8 mouse cellular contexts compared by ENCODE assay signal in genomic region chr10:108161261-108162256, GRCm38 (mm10). TPM values are rescaled to one million over a fixed set of nuclear protein-coding genes. Genes with fewer than 3 reads are reported as not detected.
A peak's percentile ranks its signal among the peaks of the same experiment; 100 is the strongest.
DNase-seq lines count a peak whose midpoint lies in the region; ATAC-seq lines count a peak whose summit lies in the region.

Ppp1r12a (plus strand) TSS chr10:108162193.

- H3K36me3 ChIP-seq in embryonic facial prominence, embryonic 14.5 days (ENCODE audit: control insufficient read depth, insufficient read depth, low read length) = no peaks in the 10 kb centered on the region
- peaks cover 4% of the 10 kb centered on the region; the same call in 1 of the 2 replicates for H3K36me3 ChIP-seq in kidney, embryonic 14.5 days (ENCODE audit: control insufficient read depth, insufficient read depth, low read length)
- no peaks in the 10 kb centered on the region for H3K36me3 ChIP-seq in limb, embryonic 15.5 days

- H3K4me2 ChIP-seq in embryonic facial prominence, embryonic 14.5 days (ENCODE audit: low read depth, low read length) = peak within 1 kb of the TSS; percentile 74
- peak within 1 kb of the TSS; percentile 67 for H3K4me2 ChIP-seq in kidney, embryonic 14.5 days (replicated peaks; ENCODE audit: low read depth, low read length)
- peak within 1 kb of the TSS; percentile 65 for H3K4me2 ChIP-seq in limb, embryonic 15.5 days

- H3K27ac ChIP-seq in embryonic facial prominence, embryonic 14.5 days (replicated peaks; ENCODE audit: low read depth, low read length) = peak within 1 kb of the TSS; percentile 97
- peak within 1 kb of the TSS; percentile 98 for H3K27ac ChIP-seq in kidney, embryonic 14.5 days (ENCODE audit: low read depth, low read length)
- peak within 1 kb of the TSS; percentile 98 for H3K27ac ChIP-seq in limb, embryonic 15.5 days

- ATAC-seq in embryonic facial prominence, embryonic 14.5 days (ENCODE audit: low read depth) = peak; percentile 96
- peak; percentile 98 for ATAC-seq in kidney, embryonic 14.5 days (ENCODE audit: low FRiP score, low TSS enrichment)
- ATAC-seq in limb, embryonic 15.5 days (ENCODE audit: insufficient number of reproducible peaks, low FRiP score, low TSS enrichment, low read depth) = peak; percentile 95

- H3K4me1 ChIP-seq in embryonic facial prominence, embryonic 14.5 days (ENCODE audit: control insufficient read depth, insufficient read depth, low read length) = peaks cover 23% of the 10 kb centered on the region
- peaks cover 20% of the 10 kb centered on the region for H3K4me1 ChIP-seq in kidney, embryonic 14.5 days (ENCODE audit: control insufficient read depth, insufficient read depth, low read length)
- peaks cover 5% of the 10 kb centered on the region; the same call in 1 of the 2 replicates for H3K4me1 ChIP-seq in limb, embryonic 15.5 days

- H3K4me3 ChIP-seq in embryonic facial prominence, embryonic 14.5 days (ENCODE audit: low read depth, low read length) = peak within 1 kb of the TSS; percentile 99
- H3K4me3 ChIP-seq in kidney, embryonic 14.5 days (ENCODE audit: low read length) = peak within 1 kb of the TSS; percentile 98
- peak within 1 kb of the TSS; percentile 86 for H3K4me3 ChIP-seq in limb, embryonic 15.5 days

- peak within 1 kb of the TSS; percentile 99 for H3K9ac ChIP-seq in embryonic facial prominence, embryonic 14.5 days (ENCODE audit: low read depth, low read length)
- H3K9ac ChIP-seq in kidney, embryonic 14.5 days (ENCODE audit: low read depth, low read length) = peak within 1 kb of the TSS; percentile 99
- peak within 1 kb of the TSS; percentile 98 for H3K9ac ChIP-seq in limb, embryonic 15.5 days

- under 1% methylated on average over 35 of the region's 89 CpGs for WGBS in embryonic facial prominence, embryonic 14.5 days
- 1% methylated on average over 78 of the region's 89 CpGs for WGBS in kidney, embryonic 14.5 days
- under 1% methylated on average over 88 of the region's 89 CpGs for WGBS in limb, embryonic 15.5 days

- no peaks in the 10 kb centered on the region for H3K9me3 ChIP-seq in embryonic facial prominence, embryonic 14.5 days (ENCODE audit: control insufficient read depth, low read length)
- H3K9me3 ChIP-seq in kidney, embryonic 14.5 days (ENCODE audit: control insufficient read depth, low read length) = no peaks in the 10 kb centered on the region
- no peaks in the 10 kb centered on the region for H3K9me3 ChIP-seq in limb, embryonic 15.5 days

- no peaks in the 10 kb centered on the region for H3K27me3 ChIP-seq in embryonic facial prominence, embryonic 14.5 days (replicated peaks; ENCODE audit: control insufficient read depth, insufficient read depth, low read length)
- no peaks in the 10 kb centered on the region for H3K27me3 ChIP-seq in kidney, embryonic 14.5 days (ENCODE audit: control insufficient read depth, insufficient read depth, low read length)
- no peaks in the 10 kb centered on the region for H3K27me3 ChIP-seq in limb, embryonic 15.5 days

- peak; percentile 84 for DNase-seq in 3T3-L1 (ENCODE audit: low read depth, low spot score)
- peak; percentile 90 to 96 for DNase-seq in adrenal gland, postnatal 4 days (ENCODE audit: low spot score in 2 of 2)
- peak; percentile 96 for DNase-seq in embryonic facial prominence, embryonic 14.5 days (ENCODE audit: low spot score)
- DNase-seq in heart, adult 8-10 months (ENCODE audit: low spot score) = peak; percentile 92
- DNase-seq in monocyte, adult 2 months (ENCODE audit: low read depth in 1 of 2, low spot score in 2 of 2) = peak; percentile 87 to 93
- DNase-seq in spleen, postnatal 36 days (ENCODE audit: low spot score in 2 of 2) = peak; percentile 94 to 96

RNA-seq across cellular contexts. Expression of gene Ppp1r12a, which starts in this region (rescaled TPM):
- total RNA-seq in adrenal gland, postnatal 4 days (2021) = 100 to 1,000 TPM; 112 to 122 TPM
- 71.9 and 74.5 TPM in 2 replicates for polyA plus RNA-seq in embryonic facial prominence, embryonic 14.5 days (2014; fragmentation: Nextera tagmentation; extraction: Ambion mirVana)
- total RNA-seq in heart, adult 8-10 months (2022) = 10 to 100 TPM; 53.4 to 61.5 (median 57.1) TPM
- 82.3 and 98.5 TPM in 2 replicates for polyA plus RNA-seq in kidney, embryonic 14.5 days (2014; fragmentation: Nextera tagmentation; extraction: Ambion mirVana)
- polyA plus RNA-seq in limb, embryonic 15.5 days (2015; fragmentation: Nextera tagmentation; extraction: Ambion mirVana) = 72.2 and 80.9 TPM in 2 replicates

Comparison
In these comparisons a context has a peak if more than half of its experiments do, and no peak if none do; other contexts are left out.
1. Peak in every context shown above with its lines: DNase-seq, ATAC-seq, H3K4me3 ChIP-seq and H3K27ac ChIP-seq.